Mouse (Mus musculus) kidney, postnatal 10 days (tissue): Measurements from ENCODE around the gene Syce1l.

Source experiments
- DNase-seq: peaks from one replicate; pipeline ENCODE4 v3.0.0; 2021; ENCODE audit warnings: mixed read lengths

The Syce1l gene

DNA sequence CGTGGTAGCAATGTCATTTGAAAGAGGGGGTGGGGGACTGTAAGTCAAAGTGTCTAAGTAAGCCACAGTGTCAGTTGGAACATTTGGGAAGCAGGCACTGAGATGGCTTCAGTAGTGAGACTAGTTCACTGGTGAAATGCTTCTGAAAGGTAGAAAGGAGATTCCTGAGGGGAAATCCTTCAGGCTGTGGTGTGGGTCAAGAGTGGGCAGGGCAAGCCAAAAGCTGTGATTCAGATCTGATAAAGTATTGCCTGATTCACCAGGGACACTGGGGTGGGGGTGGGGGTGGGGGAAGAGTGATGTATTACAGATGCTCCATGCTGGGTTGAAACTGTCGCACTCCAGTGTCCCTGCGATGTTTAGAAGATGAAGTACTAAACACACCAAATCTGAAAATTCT is 31.6 kb downstream of the Syce1l start:
- DNase-seq: no peak

DNA sequence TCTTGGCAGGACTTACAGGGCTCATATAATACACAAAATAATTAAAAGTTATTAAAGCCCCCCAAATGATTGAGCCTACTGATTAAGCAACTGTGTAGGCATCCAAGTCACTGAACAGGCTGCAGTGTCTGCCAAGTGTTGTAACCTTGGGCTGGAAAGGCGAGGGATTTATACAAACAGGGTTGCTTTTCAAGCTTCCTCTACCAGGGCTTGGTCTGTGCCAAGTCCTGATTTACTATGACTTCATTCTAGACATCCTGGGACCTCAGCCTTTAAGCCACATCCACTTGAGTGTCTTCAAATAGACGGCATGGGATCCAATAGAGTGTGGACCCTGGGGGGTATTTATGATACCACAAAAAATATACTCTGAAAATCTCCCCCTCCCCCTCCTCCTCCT is 32.3 kb downstream of the Syce1l start:
- peak; percentile 29 for DNase-seq

DNA sequence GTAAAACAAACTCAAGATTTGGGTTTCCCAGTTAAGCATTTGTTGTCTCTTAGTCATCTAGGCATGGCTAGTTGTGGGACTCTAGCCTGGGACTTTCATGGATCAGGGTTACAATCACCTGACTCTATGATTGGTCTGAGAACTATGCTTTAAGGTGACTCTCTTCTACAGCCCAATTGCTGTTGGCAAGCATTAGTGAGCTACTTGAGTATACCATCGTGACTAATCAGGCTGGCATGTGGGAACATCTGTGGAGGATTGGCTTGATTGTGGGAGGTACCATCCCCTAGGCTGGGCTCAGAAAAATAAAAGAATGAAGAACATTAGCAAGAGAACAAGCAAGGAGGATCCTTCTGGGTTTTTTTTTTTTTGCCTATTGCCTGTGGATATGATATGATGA is 33.8 kb downstream of the Syce1l start:
- no peak for DNase-seq

DNA sequence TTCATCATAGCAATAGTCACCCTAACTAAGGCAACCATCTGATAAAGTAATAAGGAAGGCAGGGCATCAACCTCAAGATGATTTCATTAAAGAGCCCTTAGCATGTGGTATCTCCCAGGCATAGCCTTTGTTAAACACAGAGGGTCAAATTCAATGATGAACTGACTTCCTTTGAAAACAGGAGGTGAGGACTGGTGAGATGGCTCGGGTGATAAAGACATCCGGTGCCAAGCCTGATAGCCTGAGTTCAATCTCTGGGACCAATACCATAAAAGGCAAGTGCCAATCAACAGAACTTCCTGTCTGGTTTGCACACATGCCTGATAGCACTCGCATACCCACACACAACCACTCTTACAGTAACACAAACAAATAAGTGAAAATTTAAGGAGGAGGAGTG is 36.3 kb downstream of the Syce1l start:
- no peak for DNase-seq

DNA sequence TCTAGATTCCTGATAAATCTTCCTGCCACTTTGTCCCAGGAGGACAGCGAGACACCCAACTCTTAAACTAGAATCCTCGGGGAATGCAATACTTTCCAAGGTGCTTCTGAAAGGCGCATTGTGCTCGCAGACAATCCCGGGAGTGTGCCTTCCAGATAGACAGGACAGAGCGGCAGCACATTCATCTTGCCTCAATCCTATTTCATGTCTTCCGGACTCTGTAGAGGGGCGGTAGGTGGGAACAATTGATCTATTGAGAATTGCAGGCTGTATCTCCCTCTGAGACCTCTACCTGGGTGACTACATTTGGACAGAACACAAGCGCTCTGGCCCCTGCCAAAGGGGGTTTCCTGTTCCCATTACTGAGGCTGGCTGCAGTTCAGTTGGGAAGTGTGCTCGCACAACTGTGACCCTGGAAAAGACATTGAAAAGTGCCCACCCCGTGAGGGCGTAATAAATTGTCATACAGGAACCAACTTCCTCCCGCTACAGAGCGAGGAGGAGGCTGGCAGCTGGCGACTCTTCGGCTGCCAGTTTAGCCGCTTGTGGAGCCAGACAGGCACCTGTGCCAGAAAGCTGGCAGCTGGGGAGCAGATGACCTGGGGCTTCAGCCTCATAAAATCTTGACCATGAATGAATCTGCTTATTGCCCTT is 45.0 kb downstream of the Syce1l start:
- DNase-seq: peak; percentile 15

DNA sequence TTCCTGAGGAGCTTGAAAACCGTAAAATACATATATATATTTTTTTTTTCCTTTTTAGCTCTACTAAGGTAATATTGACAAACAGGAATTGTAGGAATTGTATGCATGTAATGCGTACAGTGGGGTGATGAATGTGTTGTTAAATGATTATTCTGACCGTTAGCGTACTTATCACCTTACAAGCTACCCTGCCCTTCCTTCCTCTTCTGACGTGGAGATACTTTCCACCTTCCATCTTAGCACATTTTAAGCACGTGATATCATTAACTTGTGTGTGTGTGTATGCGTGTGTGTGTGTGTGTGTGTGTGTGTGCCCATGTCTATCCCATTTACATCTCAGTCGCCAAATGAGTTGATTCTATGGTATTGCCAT is 45.5 kb downstream of the Syce1l start:
- no peak for DNase-seq

DNA sequence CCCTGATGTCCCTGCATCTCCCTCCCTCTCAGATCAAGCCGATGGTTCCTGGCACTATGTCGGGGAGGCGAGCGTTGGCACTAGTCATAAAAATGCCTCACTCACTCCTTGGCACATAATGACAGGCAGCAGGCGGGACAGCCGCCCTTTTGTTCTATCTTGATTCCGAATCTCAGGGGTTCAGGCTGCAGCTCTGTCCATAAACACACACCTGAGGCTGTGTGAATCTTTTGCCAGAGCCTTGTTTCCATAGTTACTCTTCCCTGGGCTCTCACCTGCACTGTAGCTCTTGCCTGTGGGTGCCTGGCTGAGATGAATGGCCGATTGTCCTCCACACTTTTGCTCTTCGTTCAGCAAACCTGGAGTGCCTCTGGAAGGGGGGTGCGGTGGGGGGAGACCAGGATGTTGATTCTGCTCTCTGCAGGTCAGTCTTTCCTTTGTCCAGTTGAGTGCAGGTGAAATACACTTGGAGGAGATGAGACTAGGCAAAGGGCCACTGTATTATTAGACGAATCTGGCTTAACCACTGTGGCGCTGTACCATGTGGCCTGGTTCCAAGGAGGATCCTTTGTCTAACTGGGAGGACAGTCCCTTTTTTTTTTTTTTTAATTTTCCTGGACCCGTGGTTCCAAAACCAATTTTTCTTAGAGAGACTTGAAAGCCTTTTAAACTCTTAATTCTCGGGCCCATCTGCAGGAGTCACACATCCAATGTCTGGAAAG is 48.8 kb downstream of the Syce1l start:
- DNase-seq: no peak

DNA sequence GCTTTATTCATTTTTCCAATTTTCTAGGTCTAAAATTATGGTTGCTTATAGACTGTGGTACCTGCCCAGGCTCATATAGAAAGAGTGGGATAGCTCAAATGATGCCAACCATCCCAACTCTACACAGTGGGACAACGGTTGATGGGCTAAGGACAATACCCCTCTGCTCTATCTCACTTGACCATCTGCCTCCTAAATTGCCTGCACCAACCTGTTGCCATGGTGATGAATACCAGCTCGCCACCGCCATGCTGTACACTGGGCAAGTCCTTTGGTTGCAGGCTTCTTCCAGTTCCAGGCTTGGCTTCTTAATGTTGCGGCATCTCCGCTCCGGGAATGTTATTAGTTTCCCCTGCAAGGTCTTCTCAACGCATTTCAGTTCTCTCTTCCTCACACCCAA is 62.0 kb downstream of the Syce1l start:
- no peak for DNase-seq
